Mouse (Mus musculus) hindbrain, postnatal 0 days (tissue): Measurements from ENCODE around the gene Arpp19. TPM values are rescaled to one million over a fixed set of nuclear protein-coding genes. Genes with fewer than 3 reads are reported as not detected.

ENCODE experiments used
- ATAC-seq: fragments of 200-750 bp; cut with Nextera tagmentation; 2 replicates; pipeline ENCODE4 v1.8.0; 2017; ENCODE audit warnings: mild to moderate bottlenecking, moderate TSS enrichment, moderate library complexity
- DNase-seq: peaks from one replicate; pipeline ENCODE4 v3.0.0-alpha.2; 2015; ENCODE audit warnings: low spot score
- H3K27ac ChIP-seq: fragments of 300-500 bp; sonication (generic); 2 replicates; pipeline ENCODE4 v1.5.1; 2014; ENCODE audit warnings: mild to moderate bottlenecking
- H3K27me3 ChIP-seq: fragments of 300-500 bp; sonication (generic); 2 replicates; pipeline ENCODE4 v1.6.1; 2014; ENCODE audit warnings: low read length, mixed read lengths; ENCODE audit not compliant: insufficient read depth
- H3K36me3 ChIP-seq: fragments of 300-500 bp; sonication (generic); 2 replicates; pipeline ENCODE4 v1.6.1; 2014; ENCODE audit warnings: low read length, mixed read lengths; ENCODE audit not compliant: insufficient read depth
- H3K4me1 ChIP-seq: fragments of 300-500 bp; sonication (generic); 2 replicates; pipeline ENCODE4 v1.6.1; 2014; ENCODE audit warnings: antibody characterized with exemption, low read length, mixed read lengths; ENCODE audit not compliant: insufficient read depth
- H3K4me2 ChIP-seq: fragments of 300-500 bp; sonication (generic); 2 replicates; pipeline ENCODE4 v1.6.1; 2014; ENCODE audit warnings: low read depth, mild to moderate bottlenecking, low read length, moderate library complexity, mixed read lengths
- H3K4me3 ChIP-seq: fragments of 300-500 bp; sonication (generic); 2 replicates; pipeline ENCODE4 v1.5.1; 2014; ENCODE audit warnings: low read length
- H3K9ac ChIP-seq: fragments of 300-500 bp; sonication (generic); replicated peaks from 2 replicates; pipeline ENCODE4 v1.6.1; 2014; ENCODE audit warnings: mild to moderate bottlenecking, low read length, moderate library complexity, mixed read lengths
- H3K9me3 ChIP-seq: fragments of 300-500 bp; sonication (generic); 2 replicates; pipeline ENCODE4 v1.6.1; 2016; ENCODE audit warnings: low read length, mixed read lengths
- CTCF ChIP-seq: IDR thresholded peaks from 2 replicates; pipeline ENCODE4 v1.5.1; 2016; ENCODE audit warnings: antibody characterized with exemption, control low read depth, low read depth
- WGBS: fragments of 180-500 bp; shearing (Covaris S2); extraction: QIAGEN DNeasy Blood & Tissue Kit; methylation state at CpG from one replicate; pipeline ENCODE4 v1.1.7; 2014; 5-methylcytosine and 5-hydroxymethylcytosine counted together
- polyA plus RNA-seq: library from polyadenylated mRNA; unstranded; fragments of >200 nt; fragmentation: Nextera tagmentation; extraction: Ambion mirVana; gene quantifications from 2 replicates; pipeline ENCODE4 v1.2.1, GENCODE M21; 2015
- total RNA-seq: library from RNA; depleted of rRNA; stranded (reverse); fragments of >200 nt; gene quantifications from 2 replicates; pipeline ENCODE4 v1.2.3, GENCODE M21; 2014

Arpp19 gene
- total and polyA plus RNA-seq, 2 experiments from 2014 or later = 92.5 to 204 TPM

- TF ChIP-seq CTCF = no peak
- 85% methylated on average over 4 of the region's 4 CpGs for WGBS
- Histone ChIP-seq H3K36me3 (peaks cover 22% of the 10 kb centered on the region; the same call in 1 of the 2 replicates), H3K9me3 (no peaks in the 10 kb centered on the region), H3K27me3 (no peaks in the 10 kb centered on the region), H3K9ac (no peak overlapping the region), H3K4me3 (no peak overlapping the region), H3K27ac (no peak overlapping the region), H3K4me2 (no peak overlapping the region), H3K4me1 (no peaks in the 10 kb centered on the region)
- no peak for ATAC-seq
- DNase-seq = no peak
These were observed 16.9 kb upstream of the Arpp19 start for GRCm38 (mm10) chr9:75020561-75020960.

GRCm38 (mm10) chr9:75022546-75022945 is 14.9 kb upstream of the Arpp19 start:
- no peaks in the 10 kb centered on the region for H3K4me1 ChIP-seq
- no peak for ATAC-seq
- no peak for DNase-seq
- H3K9me3 ChIP-seq = no peaks in the 10 kb centered on the region
- H3K9ac ChIP-seq = no peak overlapping the region
- no peak overlapping the region for H3K27ac ChIP-seq
- no peak overlapping the region for H3K4me3 ChIP-seq
- H3K4me2 ChIP-seq = no peak overlapping the region
- H3K36me3 ChIP-seq = peaks cover 22% of the 10 kb centered on the region; the same call in 1 of the 2 replicates
- WGBS = 91% methylated on average over 7 of the region's 7 CpGs
- TF ChIP-seq CTCF = no peak
- no peaks in the 10 kb centered on the region for H3K27me3 ChIP-seq

GRCm38 (mm10) chr9:75023150-75023894 is 14.1 kb upstream of the Arpp19 start:
- TF ChIP-seq CTCF = no peak
- no peaks in the 10 kb centered on the region for H3K4me1 ChIP-seq
- H3K27ac ChIP-seq = no peak overlapping the region
- H3K4me2 ChIP-seq = no peak overlapping the region
- peaks cover 22% of the 10 kb centered on the region; the same call in 1 of the 2 replicates for H3K36me3 ChIP-seq
- H3K9me3 ChIP-seq = no peaks in the 10 kb centered on the region
- H3K9ac ChIP-seq = no peak overlapping the region
- no peak for ATAC-seq
- H3K27me3 ChIP-seq = no peaks in the 10 kb centered on the region
- no peak overlapping the region for H3K4me3 ChIP-seq
- 82% methylated on average over 5 of the region's 5 CpGs for WGBS
- no peak for DNase-seq

GRCm38 (mm10) chr9:75024089-75024488 is 13.3 kb upstream of the Arpp19 start:
- Histone ChIP-seq H3K27me3 (no peaks in the 10 kb centered on the region), H3K36me3 (peaks cover 19% of the 10 kb centered on the region; the same call in 1 of the 2 replicates), H3K4me2 (no peak overlapping the region), H3K4me3 (no peak overlapping the region), H3K4me1 (no peaks in the 10 kb centered on the region), H3K9ac (no peak overlapping the region), H3K9me3 (no peaks in the 10 kb centered on the region), H3K27ac (no peak overlapping the region)
- DNase-seq (no peak), ATAC-seq (no peak)
- 62% methylated on average over 7 of the region's 7 CpGs for WGBS
- no peak for TF ChIP-seq CTCF

GRCm38 (mm10) chr9:75025689-75026088 is 11.7 kb upstream of the Arpp19 start:
- H3K4me3 ChIP-seq = no peak overlapping the region
- no peaks in the 10 kb centered on the region for H3K9me3 ChIP-seq
- H3K4me2 ChIP-seq = no peak overlapping the region
- H3K36me3 ChIP-seq = peaks cover 10% of the 10 kb centered on the region; the same call in 1 of the 2 replicates
- DNase-seq (peak; percentile 36), ATAC-seq (no peak)
- no peak overlapping the region for H3K27ac ChIP-seq
- 76% methylated on average over 6 of the region's 6 CpGs for WGBS
- H3K27me3 ChIP-seq = no peaks in the 10 kb centered on the region
- no peak overlapping the region for H3K9ac ChIP-seq
- TF ChIP-seq CTCF = peak; percentile 66
- H3K4me1 ChIP-seq = no peaks in the 10 kb centered on the region

GRCm38 (mm10) chr9:75032408-75032807 is 5.0 kb upstream of the Arpp19 start:
- Histone ChIP-seq H3K27ac (no peak overlapping the region), H3K4me2 (no peak overlapping the region), H3K9ac (no peak overlapping the region), H3K9me3 (no peaks in the 10 kb centered on the region), H3K4me3 (no peak overlapping the region), H3K36me3 (no peaks in the 10 kb centered on the region; the same call in 1 of the 2 replicates), H3K27me3 (no peaks in the 10 kb centered on the region), H3K4me1 (no peaks in the 10 kb centered on the region)
- no peak for DNase-seq
- TF ChIP-seq CTCF = no peak
- WGBS = 92% methylated on average over 1 of the region's 1 CpGs
- no peak for ATAC-seq

- TF ChIP-seq CTCF = peak; percentile 64
- Histone ChIP-seq H3K4me3 (no peak overlapping the region), H3K27me3 (no peaks in the 10 kb centered on the region), H3K9me3 (no peaks in the 10 kb centered on the region), H3K4me1 (no peaks in the 10 kb centered on the region), H3K36me3 (no peaks in the 10 kb centered on the region; the same call in 1 of the 2 replicates), H3K4me2 (no peak overlapping the region), H3K27ac (no peak overlapping the region), H3K9ac (no peak overlapping the region)
- ATAC-seq (no peak), DNase-seq (peak; percentile 58)
- WGBS = 48% methylated on average over 7 of the region's 7 CpGs
These were observed 4.3 kb upstream of the Arpp19 start for GRCm38 (mm10) chr9:75033141-75033540.
